Mouse (Mus musculus) ovary, postnatal 36 days (tissue): ENCODE data around the gene Fabp3.

Experiments used
- DNase-seq: peaks from one replicate; pipeline ENCODE4 v3.0.0; 2022; ENCODE audit warnings: low spot score, mixed read lengths

Gene Fabp3

DNA sequence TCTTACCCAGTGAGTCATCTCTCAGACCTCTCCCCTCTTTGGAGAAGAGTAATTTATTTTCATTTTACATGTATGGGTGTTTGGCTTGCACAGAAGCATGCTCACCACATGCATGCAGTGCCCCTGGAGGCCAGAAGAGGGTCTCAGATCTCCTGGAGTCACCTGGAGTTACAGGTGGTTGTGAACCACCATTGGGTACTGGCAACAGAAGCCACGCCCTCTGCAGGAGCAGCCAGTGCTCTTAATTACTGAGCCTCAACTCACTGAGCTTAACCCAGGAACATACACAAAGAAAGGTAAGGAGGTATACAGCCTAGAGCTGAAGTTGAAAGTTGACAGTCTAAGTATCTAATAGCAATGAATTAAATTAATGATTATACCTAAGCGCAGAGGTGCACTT, 17.1 kb downstream of the Fabp3 start:
- DNase-seq = no peak

DNA sequence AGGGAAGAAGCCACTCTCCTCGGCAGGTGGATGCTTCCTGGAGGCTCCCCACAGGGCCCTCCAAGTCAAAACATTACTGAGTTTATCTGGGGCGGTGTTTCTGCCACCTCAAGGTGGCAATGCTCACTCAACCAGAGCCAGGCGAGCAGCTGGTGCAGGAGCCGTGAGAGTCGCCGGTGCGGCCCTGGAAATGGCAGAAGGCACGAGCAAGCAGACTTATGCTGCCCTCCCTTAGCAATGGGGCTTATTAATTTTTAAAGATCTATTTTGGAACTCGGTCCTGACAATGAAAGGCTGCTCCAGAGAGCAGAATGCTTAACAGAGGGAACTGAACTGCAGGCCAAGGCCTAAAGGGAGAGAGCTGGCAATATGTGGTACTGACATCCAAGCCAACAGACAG, 19.0 kb downstream of the Fabp3 start:
- no peak for DNase-seq

DNA sequence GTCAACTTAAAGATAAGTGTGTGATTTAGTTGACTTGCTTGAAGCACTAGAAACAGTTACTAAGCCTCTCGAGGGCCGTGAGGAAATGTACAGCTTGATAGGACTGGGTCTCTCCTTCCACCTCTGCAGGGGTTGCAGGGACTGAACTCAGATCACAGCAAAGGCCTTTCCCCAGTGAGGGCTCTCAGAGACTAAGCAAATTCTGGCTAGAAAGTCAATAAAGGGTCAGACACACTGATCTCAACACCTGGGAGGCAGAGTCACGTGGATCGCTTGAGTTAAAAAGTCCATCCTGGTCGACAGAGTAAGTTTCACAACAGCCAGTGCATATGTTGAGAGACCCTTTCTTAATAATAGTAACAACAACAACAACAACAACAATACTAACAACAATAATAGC, 27.5 kb downstream of the Fabp3 start:
- no peak for DNase-seq

DNA sequence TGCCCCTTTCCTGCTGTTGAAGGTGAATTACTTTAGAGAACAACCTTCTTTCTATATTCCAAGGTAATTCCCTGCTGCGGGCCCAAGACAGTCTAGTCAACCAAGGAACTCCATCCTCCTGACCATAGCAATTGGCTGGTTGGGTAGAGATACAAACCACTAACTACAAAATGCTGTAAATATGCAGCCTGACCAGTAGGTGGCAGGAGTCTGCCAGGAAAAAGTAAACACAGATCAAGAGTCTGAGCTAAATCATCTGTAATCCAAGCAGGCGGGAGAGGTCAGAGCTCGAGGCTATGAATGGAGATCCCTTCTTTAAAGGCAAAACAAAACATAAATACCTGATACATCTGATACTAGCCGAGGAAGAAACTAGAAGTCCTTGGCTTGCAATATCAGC, 33.3 kb downstream of the Fabp3 start:
- no peak for DNase-seq

DNA sequence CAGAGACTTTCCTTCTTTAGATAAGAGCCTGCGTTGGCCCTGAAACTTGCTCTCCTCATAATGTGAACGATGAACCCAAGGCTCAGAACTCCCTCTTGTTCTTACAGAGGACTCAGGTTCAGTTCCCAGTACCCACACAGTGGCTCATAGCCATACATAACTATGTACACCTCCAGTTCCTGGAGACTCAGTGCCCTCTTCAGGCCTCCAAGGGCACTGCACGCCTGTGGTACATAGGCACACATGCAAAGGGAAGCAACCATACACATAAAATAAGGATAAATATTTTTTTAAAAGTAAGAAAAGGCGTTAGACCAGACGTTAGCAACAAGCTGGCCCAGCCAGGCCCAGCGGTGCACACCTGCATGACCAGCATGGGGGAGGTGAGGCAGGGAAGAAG, 41.3 kb downstream of the Fabp3 start:
- DNase-seq = no peak

DNA sequence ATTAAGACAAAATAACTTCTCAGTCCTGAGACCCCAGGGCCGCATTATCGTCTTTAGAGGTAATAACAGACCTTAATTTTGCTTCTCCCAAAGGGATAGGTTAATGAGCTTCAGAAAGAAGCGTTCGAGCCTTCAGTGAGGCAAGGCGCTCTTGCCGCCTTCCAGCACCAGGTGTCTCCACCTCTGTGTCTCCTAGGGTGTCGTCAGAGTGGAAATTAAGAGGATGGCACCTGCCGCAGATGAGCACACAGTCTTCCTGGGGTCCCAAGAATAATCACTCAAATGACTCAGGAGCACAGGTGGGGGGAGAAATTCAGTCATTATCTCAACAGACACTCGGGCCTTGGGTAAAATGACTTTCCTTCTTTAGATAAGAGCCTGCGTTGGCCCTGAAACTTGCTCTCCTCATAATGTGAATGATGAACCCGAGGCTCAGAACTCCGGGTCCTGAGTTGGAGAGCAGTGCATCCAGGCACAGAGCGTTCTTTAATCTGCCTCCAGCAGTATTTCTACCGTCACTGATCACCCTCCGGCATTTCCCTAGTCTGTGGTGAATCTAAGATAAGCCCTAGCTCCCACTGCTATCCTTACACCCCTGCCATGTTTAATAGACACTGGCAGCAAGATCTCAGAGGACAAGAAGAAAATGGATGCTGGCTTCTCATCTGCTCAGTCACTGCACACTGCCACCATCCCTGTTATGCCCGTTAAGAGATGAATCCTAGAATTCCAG, 42.5 kb downstream of the Fabp3 start:
- DNase-seq = no peak

DNA sequence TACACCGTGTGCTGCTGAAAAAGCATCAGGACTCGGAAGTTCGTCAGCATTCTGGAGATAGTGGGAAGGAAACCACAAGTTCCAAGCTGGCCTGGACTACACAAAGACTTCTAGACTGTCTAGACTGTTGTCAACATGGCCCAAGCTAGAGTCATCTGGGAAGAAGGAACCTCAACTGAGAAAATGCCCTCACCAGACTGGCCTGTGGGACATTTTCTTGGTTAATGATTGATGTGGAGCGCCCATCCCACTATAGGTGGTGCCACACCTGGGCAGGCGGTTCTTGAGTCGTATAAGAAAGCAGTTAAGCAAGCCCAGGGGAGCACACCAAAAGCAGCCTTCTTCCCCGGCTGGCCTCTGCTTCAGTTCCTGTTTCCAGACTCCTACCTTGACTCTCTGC, 44.2 kb downstream of the Fabp3 start:
- no peak for DNase-seq

DNA sequence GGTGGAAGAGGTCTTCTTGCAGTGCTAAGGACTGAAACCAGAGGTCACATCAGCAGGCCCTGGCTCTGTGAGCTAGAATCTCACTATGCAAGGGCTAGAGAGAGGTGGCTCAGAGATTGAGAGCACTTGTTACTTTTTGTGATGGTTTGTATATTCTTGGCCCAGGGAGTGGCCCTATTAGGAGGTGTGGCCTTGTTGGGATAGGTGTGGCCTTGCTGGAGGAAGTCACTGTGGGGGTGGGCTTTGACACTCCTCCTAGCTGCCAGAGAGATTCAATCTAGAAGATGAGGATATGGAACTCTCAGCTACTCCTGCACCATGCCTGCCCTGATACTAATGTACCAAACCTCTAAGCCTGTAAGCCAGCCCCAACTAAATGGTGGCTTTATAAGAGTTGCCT, 49.6 kb downstream of the Fabp3 start:
- DNase-seq = no peak

DNA sequence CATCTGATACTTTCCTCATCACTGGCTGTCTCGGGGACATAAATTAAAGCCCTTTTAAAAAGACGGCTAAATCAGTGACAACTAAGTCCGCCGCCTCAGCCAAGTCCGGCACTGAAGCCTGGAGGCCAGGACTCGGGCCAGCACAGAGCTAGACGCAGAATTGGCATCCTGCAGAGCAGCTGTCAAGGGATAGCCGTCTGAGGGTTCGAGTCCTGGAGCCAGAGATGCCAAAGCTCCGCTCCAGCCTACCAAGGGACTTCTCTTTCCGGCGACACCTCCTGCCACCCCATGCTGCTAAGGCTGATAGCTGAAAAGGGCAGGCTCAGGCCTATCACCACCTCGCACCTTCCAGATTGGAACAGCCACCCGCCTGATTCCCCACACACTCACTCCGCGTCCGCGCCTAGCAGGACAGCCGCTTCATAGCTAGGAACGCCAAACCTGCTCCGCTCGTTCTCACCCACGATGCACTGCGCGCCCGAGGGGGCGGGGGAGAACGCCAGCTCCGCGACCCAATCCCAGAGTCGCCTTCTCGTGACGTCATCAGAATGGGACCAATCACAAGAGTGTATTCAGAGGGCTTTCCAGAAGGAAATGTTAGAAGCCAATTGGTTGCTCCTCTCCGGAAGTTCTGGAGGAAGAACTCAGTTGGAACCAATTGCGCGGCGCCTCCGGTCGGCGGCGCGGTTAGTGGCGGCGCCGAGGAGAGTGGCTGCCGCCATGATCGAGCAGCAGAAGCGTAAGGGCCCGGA, 51.3 kb downstream of the Fabp3 start, which contains the start of the genes Zcchc17 and Snrnp40:
Gene Zcchc17 (minus strand): TSS at position 458 of the 752 bp plus-strand sequence.
Gene Snrnp40 (plus strand): TSS at position 647 of the 752 bp plus-strand sequence.
- DNase-seq = peak; percentile 97

DNA sequence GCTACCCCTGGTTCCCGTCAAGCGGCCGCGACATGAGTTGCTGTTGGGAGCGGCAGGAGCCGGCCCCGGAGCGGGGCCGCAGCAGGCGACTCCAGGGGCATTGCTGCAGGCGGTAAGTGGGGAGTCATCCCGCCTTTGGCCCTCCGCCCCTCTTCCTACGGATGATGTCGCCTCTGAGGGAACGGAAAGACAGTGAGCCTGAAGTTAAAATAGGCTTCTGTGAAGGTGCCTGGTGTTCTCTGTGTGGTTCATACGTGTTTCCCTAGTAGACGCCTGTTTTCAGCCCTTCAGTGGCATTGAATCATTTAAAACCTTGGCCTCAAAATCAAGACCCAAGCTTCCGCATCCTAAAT, 51.8 kb downstream of the Fabp3 start:
- no peak for DNase-seq
